Mouse (Mus musculus): ENCODE data around the gene Dtd2. TPM values are rescaled to one million over a fixed set of nuclear protein-coding genes. Genes with fewer than 3 reads are reported as not detected.

Gene Dtd2
- polyA plus RNA-seq, 1 experiment: 16.0 TPM

DNA sequence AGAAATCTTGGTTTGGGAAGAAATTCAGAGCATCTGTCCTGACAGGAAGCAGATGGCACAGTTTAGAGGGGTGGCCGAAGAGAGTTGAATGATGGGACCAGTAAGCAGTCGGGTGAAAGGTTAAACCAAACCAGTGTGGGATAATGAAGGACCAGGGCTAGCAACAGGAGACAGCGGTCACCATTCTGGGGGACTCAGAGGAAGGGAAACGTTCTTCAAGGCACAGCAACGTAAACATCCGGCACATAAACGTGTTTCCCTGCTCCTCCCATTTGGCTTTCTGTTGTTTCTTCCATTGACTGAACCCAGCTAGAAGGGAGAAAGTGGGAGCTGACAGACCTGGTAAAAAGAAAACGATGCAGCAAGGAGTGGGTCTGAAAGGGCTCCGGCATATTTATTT lies 7.0 kb upstream of the Dtd2 start:
- Histone ChIP-seq H3K4me3 (no peak overlapping the region), H3K36me3 (ENCODE audit: control insufficient read depth, insufficient read depth) (no peaks in the 10 kb centered on the region), H3K4me2 (ENCODE audit: low read depth) (no peak overlapping the region), H3K27me3 (ENCODE audit: control insufficient read depth, insufficient read depth, insufficient read length) (no peaks in the 10 kb centered on the region), H3ac (ENCODE audit: control insufficient read depth, insufficient read length) (no peak overlapping the region), H3K79me2 (ENCODE audit: control insufficient read depth, insufficient read depth) (no peaks in the 10 kb centered on the region)
- TF ChIP-seq TCF3 (IDR thresholded peaks at IDR 0.05; ENCODE audit: insufficient read length, low read depth) (no peak), REST (IDR thresholded peaks at IDR 0.05; ENCODE audit: insufficient read depth, insufficient read length) (no peak), MYOG (IDR thresholded peaks at IDR 0.05; ENCODE audit: control insufficient read depth in 1 of 3, insufficient read depth in 1 of 3, insufficient read length in 2 of 3, low read depth in 2 of 3) (no peak), TCF12 (IDR thresholded peaks at IDR 0.05; ENCODE audit: insufficient read depth, poor library complexity, severe bottlenecking) (no peak), MAX (IDR thresholded peaks at IDR 0.05; ENCODE audit: low read depth) (no peak), MYOD1 (IDR thresholded peaks at IDR 0.05; ENCODE audit: control insufficient read depth in 1 of 3, insufficient read length in 2 of 3, low read depth in 2 of 3) (no peak), E2F4 (IDR thresholded peaks at IDR 0.05; ENCODE audit: insufficient read depth) (no peak), POLR2A (IDR thresholded peaks at IDR 0.05; ENCODE audit: insufficient read length, low read depth) (no peak), CEBPB (IDR thresholded peaks at IDR 0.05; ENCODE audit: insufficient read depth, poor library complexity, severe bottlenecking) (no peak), POLR2AphosphoS2 (IDR thresholded peaks at IDR 0.05; ENCODE audit: insufficient read length, low read depth) (no peak), USF1 (IDR thresholded peaks at IDR 0.05; ENCODE audit: low read depth) (no peak), SRF (IDR thresholded peaks at IDR 0.05; ENCODE audit: control insufficient read depth, insufficient read length, low read depth) (no peak)

DNA sequence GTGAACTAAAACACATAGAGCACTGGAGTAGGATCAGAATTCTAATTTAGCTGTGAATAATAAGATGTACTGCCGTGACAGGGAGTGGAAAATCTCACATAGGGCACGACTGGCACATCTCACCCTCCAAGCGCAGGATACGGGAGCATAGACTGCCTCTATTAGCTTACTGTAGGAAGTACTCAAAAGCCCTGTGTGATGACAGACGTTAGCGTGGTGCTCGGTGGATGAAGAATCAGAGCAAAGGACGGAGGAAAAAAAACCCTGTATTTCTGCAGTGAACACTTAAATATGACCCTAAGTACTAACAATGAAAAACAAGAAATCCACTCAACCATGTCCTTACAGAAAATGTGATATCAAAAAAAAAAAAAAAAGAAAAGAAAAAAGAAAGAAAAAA lies 5.9 kb upstream of the Dtd2 start:
- H3ac ChIP-seq (ENCODE audit: control insufficient read depth, insufficient read length): no peak overlapping the region
- H3K27me3 ChIP-seq (ENCODE audit: control insufficient read depth, insufficient read depth, insufficient read length): no peaks in the 10 kb centered on the region
- H3K79me2 ChIP-seq (ENCODE audit: control insufficient read depth, insufficient read depth): no peaks in the 10 kb centered on the region
- H3K4me3 ChIP-seq: no peak overlapping the region
- no peak for TF ChIP-seq POLR2A (IDR thresholded peaks at IDR 0.05; ENCODE audit: insufficient read length, low read depth)
- TF ChIP-seq CEBPB (IDR thresholded peaks at IDR 0.05; ENCODE audit: insufficient read depth, poor library complexity, severe bottlenecking): no peak
- no peak for TF ChIP-seq E2F4 (IDR thresholded peaks at IDR 0.05; ENCODE audit: insufficient read depth)
- TF ChIP-seq MYOG (IDR thresholded peaks at IDR 0.05; ENCODE audit: control insufficient read depth in 1 of 3, insufficient read depth in 1 of 3, insufficient read length in 2 of 3, low read depth in 2 of 3): no peak
- no peak for TF ChIP-seq MAX (IDR thresholded peaks at IDR 0.05; ENCODE audit: low read depth)
- no peak for TF ChIP-seq POLR2AphosphoS2 (IDR thresholded peaks at IDR 0.05; ENCODE audit: insufficient read length, low read depth)
- TF ChIP-seq TCF12 (IDR thresholded peaks at IDR 0.05; ENCODE audit: insufficient read depth, poor library complexity, severe bottlenecking): no peak
- TF ChIP-seq REST (IDR thresholded peaks at IDR 0.05; ENCODE audit: insufficient read depth, insufficient read length): no peak
- TF ChIP-seq TCF3 (IDR thresholded peaks at IDR 0.05; ENCODE audit: insufficient read length, low read depth): no peak
- no peak for TF ChIP-seq USF1 (IDR thresholded peaks at IDR 0.05; ENCODE audit: low read depth)
- no peak for TF ChIP-seq MYOD1 (IDR thresholded peaks at IDR 0.05; ENCODE audit: control insufficient read depth in 1 of 3, insufficient read length in 2 of 3, low read depth in 2 of 3)
- no peak for TF ChIP-seq SRF (IDR thresholded peaks at IDR 0.05; ENCODE audit: control insufficient read depth, insufficient read length, low read depth)
- H3K36me3 ChIP-seq (ENCODE audit: control insufficient read depth, insufficient read depth): no peaks in the 10 kb centered on the region
- H3K4me2 ChIP-seq (ENCODE audit: low read depth): no peak overlapping the region

DNA sequence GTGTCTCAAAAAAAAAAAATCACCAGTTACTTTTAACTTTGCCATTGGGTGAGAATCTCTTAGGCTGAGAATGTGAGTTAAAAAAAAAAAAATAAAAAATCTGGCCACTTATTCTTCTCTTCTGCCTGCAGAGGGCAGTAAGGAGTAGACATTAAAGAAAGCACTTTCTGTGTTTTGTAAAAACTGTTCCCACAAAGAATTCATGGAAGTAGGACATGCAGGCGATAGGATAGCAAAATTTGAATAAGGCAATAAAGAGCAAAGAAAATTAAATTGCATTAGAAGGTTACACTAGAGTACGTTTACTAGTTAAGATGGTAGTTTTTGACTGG lies 4.3 kb upstream of the Dtd2 start:
- H3K27me3 ChIP-seq (ENCODE audit: control insufficient read depth, insufficient read depth, insufficient read length): no peaks in the 10 kb centered on the region
- TF ChIP-seq REST (IDR thresholded peaks at IDR 0.05; ENCODE audit: insufficient read depth, insufficient read length) (no peak), POLR2A (IDR thresholded peaks at IDR 0.05; ENCODE audit: insufficient read length, low read depth) (no peak), SRF (IDR thresholded peaks at IDR 0.05; ENCODE audit: control insufficient read depth, insufficient read length, low read depth) (no peak), E2F4 (IDR thresholded peaks at IDR 0.05; ENCODE audit: insufficient read depth) (no peak), TCF3 (IDR thresholded peaks at IDR 0.05; ENCODE audit: insufficient read length, low read depth) (no peak), MYOD1 (IDR thresholded peaks at IDR 0.05; ENCODE audit: control insufficient read depth in 1 of 3, insufficient read length in 2 of 3, low read depth in 2 of 3) (no peak), TCF12 (IDR thresholded peaks at IDR 0.05; ENCODE audit: insufficient read depth, poor library complexity, severe bottlenecking) (no peak), MAX (IDR thresholded peaks at IDR 0.05; ENCODE audit: low read depth) (no peak), USF1 (IDR thresholded peaks at IDR 0.05; ENCODE audit: low read depth) (no peak), POLR2AphosphoS2 (IDR thresholded peaks at IDR 0.05; ENCODE audit: insufficient read length, low read depth) (no peak), MYOG (IDR thresholded peaks at IDR 0.05; ENCODE audit: control insufficient read depth in 1 of 3, insufficient read depth in 1 of 3, insufficient read length in 2 of 3, low read depth in 2 of 3) (no peak), CEBPB (IDR thresholded peaks at IDR 0.05; ENCODE audit: insufficient read depth, poor library complexity, severe bottlenecking) (no peak)
- H3K4me3 ChIP-seq: no peak overlapping the region
- no peaks in the 10 kb centered on the region for H3K79me2 ChIP-seq (ENCODE audit: control insufficient read depth, insufficient read depth)
- no peaks in the 10 kb centered on the region for H3K36me3 ChIP-seq (ENCODE audit: control insufficient read depth, insufficient read depth)
- no peak overlapping the region for H3K4me2 ChIP-seq (ENCODE audit: low read depth)
- no peak overlapping the region for H3ac ChIP-seq (ENCODE audit: control insufficient read depth, insufficient read length)

GRCm38 (mm10) chr12:52009928-52010629 lies 3.8 kb upstream of the Dtd2 start:
- Histone ChIP-seq H3K4me3 (no peak overlapping the region), H3K4me2 (ENCODE audit: low read depth) (no peak overlapping the region)
- no peak for TF ChIP-seq MAX (IDR thresholded peaks at IDR 0.05; ENCODE audit: low read depth)
- TF ChIP-seq CEBPB (IDR thresholded peaks at IDR 0.05; ENCODE audit: insufficient read depth, poor library complexity, severe bottlenecking): no peak
- no peak for TF ChIP-seq E2F4 (IDR thresholded peaks at IDR 0.05; ENCODE audit: insufficient read depth)
- no peak for TF ChIP-seq MYOG (IDR thresholded peaks at IDR 0.05; ENCODE audit: control insufficient read depth in 1 of 3, insufficient read depth in 1 of 3, insufficient read length in 2 of 3, low read depth in 2 of 3)

More at GRCm38 (mm10) chr12:52009928-52010629, 3.8 kb upstream of the Dtd2 start:
- H3K36me3 ChIP-seq (ENCODE audit: control insufficient read depth, insufficient read depth): no peaks in the 10 kb centered on the region
- no peaks in the 10 kb centered on the region for H3K27me3 ChIP-seq (ENCODE audit: control insufficient read depth, insufficient read depth, insufficient read length)
- no peak overlapping the region for H3ac ChIP-seq (ENCODE audit: control insufficient read depth, insufficient read length)
- H3K79me2 ChIP-seq (ENCODE audit: control insufficient read depth, insufficient read depth): no peaks in the 10 kb centered on the region
